Mouse (Mus musculus) megakaryocyte, embryonic 14.5 days (primary cell): Measurements from ENCODE around the gene Zdhhc1.

Experiments
- FLI1 ChIP-seq: IDR thresholded peaks from 2 replicates; pipeline ENCODE4 v1.6.1; 2012; ENCODE audit warnings: low read length, inconsistent platforms, mixed read lengths
- GATA1 ChIP-seq: IDR thresholded peaks from 3 replicates; pipeline ENCODE4 v1.6.1; 2012; ENCODE audit warnings: mixed read lengths, low read length, inconsistent platforms, borderline replicate concordance

DNA sequence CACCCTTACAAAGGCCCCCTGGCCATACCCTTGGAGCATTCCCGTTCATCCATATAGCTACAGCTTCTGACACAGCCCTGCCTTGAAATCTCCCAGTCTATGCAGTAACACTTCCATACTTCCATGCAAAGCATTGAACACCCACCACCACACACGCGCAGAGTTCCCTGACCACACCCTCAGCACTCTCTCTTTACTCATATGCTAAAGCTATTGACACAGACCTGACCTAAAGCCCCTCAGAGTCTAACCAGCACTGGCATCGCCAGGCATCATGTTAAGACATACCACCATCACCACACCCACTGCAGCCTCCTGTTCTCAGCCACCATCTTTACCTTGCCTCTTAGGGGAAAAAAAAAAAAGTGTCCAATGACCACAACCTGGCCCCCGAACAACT, 26.4 kb downstream of the Zdhhc1 start:
- no peak for TF ChIP-seq GATA1
- no peak for TF ChIP-seq FLI1
